Comparison of ENCODE assay signal across 9 mouse cellular contexts in the genomic region with DNA sequence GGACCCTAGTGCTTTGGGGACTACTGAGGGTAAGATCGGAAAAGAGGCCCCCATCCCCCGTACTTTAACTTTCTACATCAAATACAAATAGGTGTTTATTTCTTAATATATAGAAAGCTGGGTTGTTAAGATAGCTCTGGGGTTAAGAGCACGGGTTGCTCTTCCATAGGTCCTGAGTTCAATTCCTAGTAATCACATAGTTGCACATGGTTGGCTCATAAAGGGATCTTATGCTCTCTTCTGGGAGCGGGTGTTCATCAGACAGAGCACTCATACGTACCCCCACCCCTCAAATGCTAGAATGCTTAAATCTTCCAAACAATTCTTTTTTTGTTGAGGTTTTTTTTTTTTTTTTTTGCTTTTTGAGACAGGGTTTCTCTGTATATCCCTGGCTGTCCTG. TPM values are rescaled to one million over a fixed set of nuclear protein-coding genes. Genes with fewer than 3 reads are reported as not detected.
DNase-seq lines count a peak whose midpoint lies in the region; ATAC-seq and TF ChIP-seq lines count a peak whose summit lies in the region.
"Had no signal": no experiment of that assay in that cellular context is flagged by ENCODE, and none has a peak within 500 bp of the region (broad histone marks: within the 10 kb centered on the region; RNA-seq: fewer than 3 reads in every experiment).

No protein-coding gene starts in this region.

- no peak for ATAC-seq in lung, embryonic 15.5 days (ENCODE audit: borderline replicate concordance, extremely low read depth, low FRiP score, low TSS enrichment)
- no peak; the same call in 1 of the 2 replicates for ATAC-seq in limb, embryonic 12.5 days (ENCODE audit: insufficient number of reproducible peaks, insufficient read depth, low FRiP score, low TSS enrichment, low read depth)

- H3K9ac ChIP-seq in lung, embryonic 15.5 days, result peak overlapping the region; percentile 82
- peak overlapping the region; percentile 76; the same call in 1 of the 2 replicates for H3K9ac ChIP-seq in limb, embryonic 12.5 days (replicated peaks)

- 8% methylated on average over 5 of the region's 5 CpGs for WGBS in lung, embryonic 15.5 days
- 11% methylated on average over 5 of the region's 5 CpGs for WGBS in limb, embryonic 12.5 days
- 9% methylated on average over 5 of the region's 5 CpGs for WGBS in small intestine, adult 2 months

- no peak for DNase-seq in lung, postnatal 4 days
- DNase-seq in fibroblast of lung, adult 2 months (ENCODE audit: low read depth), result peak; percentile 3
- no peak for DNase-seq in thymus, postnatal 0 days (ENCODE audit: low spot score)
- DNase-seq in adrenal gland, postnatal 4 days (ENCODE audit: low spot score in 2 of 2), result no peak
- DNase-seq in cerebellum, adult 18-20 months, result no peak

- no peaks in the 10 kb centered on the region for H3K9me3 ChIP-seq in lung, embryonic 15.5 days
- H3K9me3 ChIP-seq in limb, embryonic 12.5 days, result no peaks in the 10 kb centered on the region

- peaks cover 24% of the 10 kb centered on the region; the same call in 1 of the 2 replicates for H3K36me3 ChIP-seq in lung, embryonic 15.5 days
- peaks cover 26% of the 10 kb centered on the region for H3K36me3 ChIP-seq in limb, embryonic 12.5 days
- peaks cover 14% of the 10 kb centered on the region for H3K36me3 ChIP-seq in small intestine, adult 2 months (ENCODE audit: control insufficient read depth, insufficient read depth, low read length)

- H3K4me1 ChIP-seq in lung, embryonic 15.5 days, result peaks cover 13% of the 10 kb centered on the region; the same call in 1 of the 2 replicates
- peaks cover 15% of the 10 kb centered on the region for H3K4me1 ChIP-seq in limb, embryonic 12.5 days (replicated peaks)
- no peaks in the 10 kb centered on the region for H3K4me1 ChIP-seq in small intestine, adult 2 months (ENCODE audit: control insufficient read depth, insufficient read depth, insufficient read length, low read length)

- H3K27me3 ChIP-seq in lung, embryonic 15.5 days, result peaks cover 15% of the 10 kb centered on the region
- peaks cover 14% of the 10 kb centered on the region for H3K27me3 ChIP-seq in limb, embryonic 12.5 days
- peaks cover 4% of the 10 kb centered on the region for H3K27me3 ChIP-seq in small intestine, adult 2 months (ENCODE audit: control insufficient read depth, insufficient read depth, low read length)

- TF ChIP-seq CTCF in small intestine, adult 2 months (IDR thresholded peaks at IDR 0.05; ENCODE audit: extremely low read depth, insufficient read length, insufficient replicate concordance, low read depth, low read length), result no peak

- no peak for TF ChIP-seq POLR2A in small intestine, adult 2 months (IDR thresholded peaks at IDR 0.05; ENCODE audit: low read depth, low read length)

- peak overlapping the region; percentile 84 for H3K4me3 ChIP-seq in lung, embryonic 15.5 days
- peak overlapping the region; percentile 70 for H3K4me3 ChIP-seq in limb, embryonic 12.5 days (replicated peaks)
- H3K4me3 ChIP-seq in small intestine, adult 2 months (ENCODE audit: low read depth, low read length), result peak overlapping the region; percentile 95; the same call in 1 of the 2 replicates

- peak overlapping the region; percentile 91; the same call in 1 of the 2 replicates for H3K27ac ChIP-seq in lung, embryonic 15.5 days
- no peak overlapping the region for H3K27ac ChIP-seq in limb, embryonic 12.5 days
- H3K27ac ChIP-seq in small intestine, adult 2 months (ENCODE audit: insufficient read depth, low read depth, low read length), result no peak overlapping the region

- H3K4me2 ChIP-seq in lung, embryonic 15.5 days, result peak overlapping the region; percentile 81
- H3K4me2 ChIP-seq in limb, embryonic 12.5 days, result peak overlapping the region; percentile 69

RNA-seq across cellular contexts. Expression of a gene that starts 0.5 kb away (rescaled TPM):
- polyA plus RNA-seq in lung, embryonic 15.5 days (2015; fragmentation: Nextera tagmentation; extraction: Ambion mirVana), result 19.0 and 19.5 TPM in 2 replicates
- 23.2 TPM in 2 replicates for polyA plus RNA-seq in limb, embryonic 12.5 days (2016; fragmentation: Nextera tagmentation; extraction: Ambion mirVana)
- polyA plus RNA-seq in small intestine, adult 2 months (2012; rRNA removed), result 0.13 and 0.34 TPM in 2 replicates
- 19.4 and 21.6 TPM in 2 replicates for polyA plus RNA-seq in thymus, postnatal 0 days (2015; fragmentation: Nextera tagmentation; extraction: Ambion mirVana)
- 1 to 10 TPM; 5.9 to 6.5 TPM for total RNA-seq in adrenal gland, postnatal 4 days (2021)

RNA-seq across cellular contexts. Expression of a gene that starts 0.6 kb away (rescaled TPM):
- polyA plus RNA-seq in lung, embryonic 15.5 days (2015; fragmentation: Nextera tagmentation; extraction: Ambion mirVana), result 0.72 TPM in 2 replicates
- polyA plus RNA-seq in limb, embryonic 12.5 days (2016; fragmentation: Nextera tagmentation; extraction: Ambion mirVana), result 1.3 and 1.5 TPM in 2 replicates
- 0.13 TPM in 1 of 2 replicates, not detected in the other for polyA plus RNA-seq in small intestine, adult 2 months (2012; rRNA removed)
- 0.78 and 1.3 TPM in 2 replicates for polyA plus RNA-seq in thymus, postnatal 0 days (2015; fragmentation: Nextera tagmentation; extraction: Ambion mirVana)
- under 1 TPM; 0.31 to 0.39 TPM for total RNA-seq in adrenal gland, postnatal 4 days (2021)
- total RNA-seq: hematopoietic stem cell, adult 5-6 weeks had no signal

RNA-seq across cellular contexts. Expression of a gene that starts 12.3 kb away (rescaled TPM):
- 15.1 and 15.9 TPM in 2 replicates for polyA plus RNA-seq in lung, embryonic 15.5 days (2015; fragmentation: Nextera tagmentation; extraction: Ambion mirVana)
- polyA plus RNA-seq in limb, embryonic 12.5 days (2016; fragmentation: Nextera tagmentation; extraction: Ambion mirVana), result 19.3 and 19.4 TPM in 2 replicates
- polyA plus RNA-seq in small intestine, adult 2 months (2012; rRNA removed), result 0.30 and 0.41 TPM in 2 replicates
- polyA plus RNA-seq in thymus, postnatal 0 days (2015; fragmentation: Nextera tagmentation; extraction: Ambion mirVana), result 26.6 and 27.7 TPM in 2 replicates
- 10 to 100 TPM; 14.8 to 16.7 TPM for total RNA-seq in adrenal gland, postnatal 4 days (2021)

RNA-seq across cellular contexts. Expression of a gene that starts 12.3 kb away (rescaled TPM):
- 1.2 and 1.3 TPM in 2 replicates for polyA plus RNA-seq in lung, embryonic 15.5 days (2015; fragmentation: Nextera tagmentation; extraction: Ambion mirVana)
- polyA plus RNA-seq in limb, embryonic 12.5 days (2016; fragmentation: Nextera tagmentation; extraction: Ambion mirVana), result 4.4 and 5.1 TPM in 2 replicates
- 0.01 TPM in 1 of 2 replicates, not detected in the other for polyA plus RNA-seq in small intestine, adult 2 months (2012; rRNA removed)
- 0.18 and 0.31 TPM in 2 replicates for polyA plus RNA-seq in thymus, postnatal 0 days (2015; fragmentation: Nextera tagmentation; extraction: Ambion mirVana)
- 1 to 10 TPM; 1.3 TPM for total RNA-seq in adrenal gland, postnatal 4 days (2021)
- total RNA-seq: hematopoietic stem cell, adult 5-6 weeks had no signal

RNA-seq across cellular contexts. Expression of a gene that starts 41.1 kb away (rescaled TPM):
- not detected in 2 replicates for polyA plus RNA-seq in lung, embryonic 15.5 days (2015; fragmentation: Nextera tagmentation; extraction: Ambion mirVana)
- not detected in 2 replicates for polyA plus RNA-seq in limb, embryonic 12.5 days (2016; fragmentation: Nextera tagmentation; extraction: Ambion mirVana)
- not detected in 2 replicates for polyA plus RNA-seq in small intestine, adult 2 months (2012; rRNA removed)
- 0.17 TPM in 1 of 2 replicates, not detected in the other for polyA plus RNA-seq in thymus, postnatal 0 days (2015; fragmentation: Nextera tagmentation; extraction: Ambion mirVana)
- total RNA-seq in adrenal gland, postnatal 4 days (2021), result not detected
- total RNA-seq: hematopoietic stem cell, adult 5-6 weeks had no signal

Comparison
In these comparisons a context has a peak if more than half of its experiments do, and no peak if none do; other contexts are left out.
1. RNA of a gene that starts 0.5 kb away (polyA plus RNA-seq): 23.2 TPM in limb, embryonic 12.5 days, 19.0 to 19.5 TPM in lung, embryonic 15.5 days and 19.4 to 21.6 TPM in thymus, postnatal 0 days; 0.13 to 0.34 TPM in small intestine, adult 2 months; every median in the first group is over 10 times any median in the second.
2. RNA of a gene that starts 12.3 kb away (polyA plus RNA-seq): 26.6 to 27.7 TPM in thymus, postnatal 0 days, 19.3 to 19.4 TPM in limb, embryonic 12.5 days and 15.1 to 15.9 TPM in lung, embryonic 15.5 days; 0.30 to 0.41 TPM in small intestine, adult 2 months; every median in the first group is over 10 times any median in the second.
3. Peak in every context shown above with its lines, with median percentiles within 50 percentile points of each other: H3K4me3 ChIP-seq.